ENCODE assay signal across 19 mouse cellular contexts in genomic region chr13:96702567-96703278, GRCm38 (mm10). TPM values are rescaled to one million over a fixed set of nuclear protein-coding genes. Genes with fewer than 3 reads are reported as not detected.
"Had no signal": no experiment of that assay in that cellular context is flagged by ENCODE, and none has a peak within 500 bp of the region (broad histone marks: within the 10 kb centered on the region; RNA-seq: fewer than 3 reads in every experiment).

No protein-coding gene starts in this region.

- H3K4me3 ChIP-seq: layer of hippocampus, adult 2 months; limb, embryonic 13.5 days; midbrain, embryonic 15.5 days; neural tube, embryonic 12.5 days; stomach, embryonic 15.5 days had no signal

- H3K9ac ChIP-seq: limb, embryonic 13.5 days; liver, embryonic 14.5 days; midbrain, embryonic 15.5 days; neural tube, embryonic 12.5 days; stomach, embryonic 15.5 days had no signal

- H3K27ac ChIP-seq: layer of hippocampus, adult 2 months; limb, embryonic 13.5 days; liver, embryonic 14.5 days; midbrain, embryonic 15.5 days; neural tube, embryonic 12.5 days; stomach, embryonic 15.5 days had no signal

- H3K4me1 ChIP-seq: limb, embryonic 13.5 days; midbrain, embryonic 15.5 days; neural tube, embryonic 12.5 days; stomach, embryonic 15.5 days had no signal

- DNase-seq: kidney, adult 9 months; kidney, postnatal 10 days; left cerebral cortex, postnatal 4 days; thymus, adult 2 months; thymus, postnatal 25 days had no signal

- H3K36me3 ChIP-seq: limb, embryonic 13.5 days; midbrain, embryonic 15.5 days; neural tube, embryonic 12.5 days; stomach, embryonic 15.5 days had no signal

- H3K4me2 ChIP-seq: limb, embryonic 13.5 days; midbrain, embryonic 11.5 days; midbrain, embryonic 15.5 days; neural tube, embryonic 12.5 days; stomach, embryonic 15.5 days had no signal

- ATAC-seq: inflammation-experienced regulatory T-cells, adult 6 months; intestine, postnatal 0 days; midbrain, embryonic 15.5 days had no signal

- H3K27me3 ChIP-seq: limb, embryonic 13.5 days; midbrain, embryonic 15.5 days; neural tube, embryonic 12.5 days; stomach, embryonic 15.5 days had no signal

- H3K9me3 ChIP-seq: limb, embryonic 13.5 days; midbrain, embryonic 15.5 days; neural tube, embryonic 12.5 days; stomach, embryonic 15.5 days had no signal

RNA-seq across cellular contexts. Expression of gene Ankrd31, which starts 45.3 kb away (rescaled TPM):
- total RNA-seq: liver, adult 2 months; megakaryocyte, adult 5-6 weeks; monocyte, adult 5-6 weeks; neutrophil, adult 5-6 weeks had no signal
- polyA plus RNA-seq: inflammation-experienced regulatory T-cells, adult 6 months; limb, embryonic 13.5 days; liver, adult 2 months; neural tube, embryonic 12.5 days; stomach, embryonic 15.5 days; thymus, adult 2 months; urinary bladder, adult 2 months had no signal
